In genomic region chr2:103795843-103796210, GRCm38 (mm10) we compare ENCODE assay signal across 8 mouse cellular contexts. TPM values are rescaled to one million over a fixed set of nuclear protein-coding genes. Genes with fewer than 3 reads are reported as not detected.
DNase-seq lines count a peak whose midpoint lies in the region; ATAC-seq and TF ChIP-seq lines count a peak whose summit lies in the region.

No protein-coding gene starts in this region.

- peak; percentile 92 for DNase-seq in CH12.LX (ENCODE audit: extremely low read depth)
- DNase-seq in c-Kit-positive CD71-negative TER-119-negative erythroid progenitor cells, embryonic 14.5 days (ENCODE audit: low read depth) = peak; percentile 67
- DNase-seq in kidney, postnatal 36 days = peak; percentile 86
- DNase-seq in neural tube, embryonic 11.5 days (ENCODE audit: low spot score) = peak; percentile 81
- DNase-seq in stomach, postnatal 0 days (ENCODE audit: low spot score) = peak; percentile 82

- no peak for TF ChIP-seq CTCF in CH12.LX (conservative IDR thresholded peaks at IDR 0.05 in 1 of 2, IDR thresholded peaks at IDR 0.05 in 1 of 2; ENCODE audit: low read depth in 2 of 2, low read length in 2 of 2)
- no peak for TF ChIP-seq CTCF in stomach, postnatal 0 days (IDR thresholded peaks at IDR 0.05; ENCODE audit: low read depth)

- H3K9me3 ChIP-seq in CH12.LX (replicated peaks; ENCODE audit: low read length) = no peaks in the 10 kb centered on the region
- H3K9me3 ChIP-seq in forebrain, embryonic 12.5 days = no peaks in the 10 kb centered on the region
- no peaks in the 10 kb centered on the region for H3K9me3 ChIP-seq in heart, embryonic 16.5 days (replicated peaks; ENCODE audit: control insufficient read depth, low read length)
- no peaks in the 10 kb centered on the region for H3K9me3 ChIP-seq in liver, embryonic 15.5 days (replicated peaks)
- H3K9me3 ChIP-seq in neural tube, embryonic 11.5 days (ENCODE audit: control insufficient read depth, low read length) = no peaks in the 10 kb centered on the region
- no peaks in the 10 kb centered on the region for H3K9me3 ChIP-seq in stomach, postnatal 0 days (ENCODE audit: control insufficient read depth, low read length)

- peak; percentile 83 for TF ChIP-seq POLR2A in CH12.LX (IDR thresholded peaks at IDR 0.05; ENCODE audit: low read depth, low read length)

- peak overlapping the region; percentile 14; the same call in 1 of the 2 replicates for H3K4me2 ChIP-seq in CH12.LX (ENCODE audit: insufficient read depth, low read depth, poor library complexity, severe bottlenecking)
- H3K4me2 ChIP-seq in forebrain, embryonic 12.5 days = peak overlapping the region; percentile 59
- H3K4me2 ChIP-seq in heart, embryonic 16.5 days (ENCODE audit: low read depth, low read length) = peak overlapping the region; percentile 72
- peak overlapping the region; percentile 84 for H3K4me2 ChIP-seq in liver, embryonic 15.5 days
- peak overlapping the region; percentile 34 for H3K4me2 ChIP-seq in neural tube, embryonic 11.5 days (ENCODE audit: low read depth)
- peak overlapping the region; percentile 76 for H3K4me2 ChIP-seq in stomach, postnatal 0 days (replicated peaks; ENCODE audit: low read depth)

- H3K4me1 ChIP-seq in CH12.LX (ENCODE audit: control insufficient read depth in 1 of 2, insufficient read depth in 2 of 2) = peaks cover 8 to 46% of the 10 kb centered on the region in 2 experiments
- peaks cover 27% of the 10 kb centered on the region for H3K4me1 ChIP-seq in forebrain, embryonic 12.5 days
- H3K4me1 ChIP-seq in heart, embryonic 16.5 days (ENCODE audit: control insufficient read depth, insufficient read depth, low read length) = peaks cover 21% of the 10 kb centered on the region
- peaks cover 28% of the 10 kb centered on the region for H3K4me1 ChIP-seq in liver, embryonic 15.5 days (replicated peaks)
- H3K4me1 ChIP-seq in neural tube, embryonic 11.5 days (ENCODE audit: control insufficient read depth, insufficient read depth, low read length) = peaks cover 3% of the 10 kb centered on the region; the same call in 1 of the 2 replicates
- H3K4me1 ChIP-seq in stomach, postnatal 0 days (replicated peaks; ENCODE audit: control insufficient read depth, insufficient read depth) = no peaks in the 10 kb centered on the region

- under 1% methylated on average over 11 of the region's 11 CpGs for WGBS in forebrain, embryonic 12.5 days
- 0% methylated on average over 11 of the region's 11 CpGs for WGBS in heart, embryonic 16.5 days
- 0% methylated on average over 11 of the region's 11 CpGs for WGBS in liver, embryonic 15.5 days (ENCODE audit: insufficient replicate concordance)
- 0% methylated on average over 11 of the region's 11 CpGs for WGBS in neural tube, embryonic 11.5 days
- WGBS in stomach, postnatal 0 days = 1% methylated on average over 11 of the region's 11 CpGs

- TF ChIP-seq EP300 in CH12.LX (IDR thresholded peaks at IDR 0.05; ENCODE audit: low read length) = no peak
- TF ChIP-seq EP300 in stomach, postnatal 0 days (optimal IDR thresholded peaks at IDR 0.05) = no peak

- H3K9ac ChIP-seq in CH12.LX (ENCODE audit: insufficient read depth, low read depth) = peak overlapping the region; percentile 99
- H3K9ac ChIP-seq in forebrain, embryonic 12.5 days = peak overlapping the region; percentile 98
- H3K9ac ChIP-seq in heart, embryonic 16.5 days (ENCODE audit: low read length) = peak overlapping the region; percentile 99
- H3K9ac ChIP-seq in liver, embryonic 15.5 days = peak overlapping the region; percentile 91
- H3K9ac ChIP-seq in neural tube, embryonic 11.5 days (ENCODE audit: low read length) = peak overlapping the region; percentile 100
- peak overlapping the region; percentile 94 for H3K9ac ChIP-seq in stomach, postnatal 0 days (ENCODE audit: low read length)

- peaks cover 12 to 35% of the 10 kb centered on the region in 2 experiments for H3K36me3 ChIP-seq in CH12.LX (replicated peaks in 1 of 2; ENCODE audit: control insufficient read depth in 1 of 2, insufficient read depth in 1 of 2, low read length in 1 of 2)
- H3K36me3 ChIP-seq in forebrain, embryonic 12.5 days (replicated peaks) = peaks cover 24% of the 10 kb centered on the region
- peaks cover 6% of the 10 kb centered on the region for H3K36me3 ChIP-seq in heart, embryonic 16.5 days (ENCODE audit: control insufficient read depth, insufficient read depth)
- peaks cover 27% of the 10 kb centered on the region for H3K36me3 ChIP-seq in liver, embryonic 15.5 days (replicated peaks)
- no peaks in the 10 kb centered on the region; the same call in 1 of the 2 replicates for H3K36me3 ChIP-seq in neural tube, embryonic 11.5 days (ENCODE audit: control insufficient read depth, insufficient read depth, low read length)
- no peaks in the 10 kb centered on the region; the same call in 1 of the 2 replicates for H3K36me3 ChIP-seq in stomach, postnatal 0 days (ENCODE audit: control insufficient read depth, insufficient read depth, low read length)

- no peaks in the 10 kb centered on the region for H3K27me3 ChIP-seq in CH12.LX (replicated peaks)
- H3K27me3 ChIP-seq in forebrain, embryonic 12.5 days = no peaks in the 10 kb centered on the region
- no peaks in the 10 kb centered on the region for H3K27me3 ChIP-seq in heart, embryonic 16.5 days (ENCODE audit: control insufficient read depth, insufficient read depth, low read length)
- H3K27me3 ChIP-seq in liver, embryonic 15.5 days = no peaks in the 10 kb centered on the region
- H3K27me3 ChIP-seq in neural tube, embryonic 11.5 days (ENCODE audit: control insufficient read depth, insufficient read depth, low read length) = no peaks in the 10 kb centered on the region
- H3K27me3 ChIP-seq in stomach, postnatal 0 days (ENCODE audit: control insufficient read depth, insufficient read depth, low read length) = no peaks in the 10 kb centered on the region

- in situ Hi-C loops in CH12.LX (cut with MboI; ENCODE audit: low pct_ligation_motif_present, low pct_unique_long_range_greater_than_20kb, low sequenced_read_pairs) = no loop called here

- peak overlapping the region; percentile 91 for H3K27ac ChIP-seq in CH12.LX (ENCODE audit: insufficient read depth, low read depth)
- H3K27ac ChIP-seq in forebrain, embryonic 12.5 days = peak overlapping the region; percentile 100
- H3K27ac ChIP-seq in heart, embryonic 16.5 days (ENCODE audit: low read length) = peak overlapping the region; percentile 100
- peak overlapping the region; percentile 99 for H3K27ac ChIP-seq in liver, embryonic 15.5 days (replicated peaks)
- H3K27ac ChIP-seq in neural tube, embryonic 11.5 days (ENCODE audit: low read depth, low read length) = peak overlapping the region; percentile 100
- peak overlapping the region; percentile 100 for H3K27ac ChIP-seq in stomach, postnatal 0 days (replicated peaks)

- H3K79me2 ChIP-seq in CH12.LX (replicated peaks; ENCODE audit: control insufficient read depth, extremely low read depth, insufficient read depth, poor library complexity, severe bottlenecking) = peaks cover 46% of the 10 kb centered on the region

- peak; percentile 77 for ATAC-seq in forebrain, embryonic 12.5 days (ENCODE audit: low FRiP score)
- peak; percentile 62 for ATAC-seq in heart, embryonic 16.5 days (replicated peaks; ENCODE audit: extremely low read depth, insufficient read depth, low FRiP score)
- ATAC-seq in liver, embryonic 15.5 days (ENCODE audit: insufficient read depth) = peak; percentile 44
- peak; percentile 70 for ATAC-seq in neural tube, embryonic 11.5 days (ENCODE audit: insufficient read depth, low FRiP score, low TSS enrichment)
- ATAC-seq in stomach, postnatal 0 days (ENCODE audit: low FRiP score, low TSS enrichment) = peak; percentile 69

- dilution Hi-C loops in CH12.LX (cut with MboI; ENCODE audit: extremely low pct_ligation_motif_present, extremely low pct_unique_long_range_greater_than_20kb, low sequenced_read_pairs) = no loop called here

- peak overlapping the region; percentile 76 to 84 (median 82) for H3K4me3 ChIP-seq in CH12.LX (replicated peaks in 1 of 3; ENCODE audit: low read depth in 2 of 3, low read length in 2 of 3, poor library complexity in 1 of 3)
- H3K4me3 ChIP-seq in forebrain, embryonic 12.5 days (replicated peaks) = peak overlapping the region; percentile 85
- peak overlapping the region; percentile 99 for H3K4me3 ChIP-seq in heart, embryonic 16.5 days (ENCODE audit: low read length)
- H3K4me3 ChIP-seq in liver, embryonic 15.5 days (replicated peaks) = peak overlapping the region; percentile 80
- peak overlapping the region; percentile 97 for H3K4me3 ChIP-seq in neural tube, embryonic 11.5 days (ENCODE audit: low read depth, low read length)
- peak overlapping the region; percentile 95 for H3K4me3 ChIP-seq in stomach, postnatal 0 days (ENCODE audit: low read depth, low read length)

- TF ChIP-seq RAD21 in CH12.LX (IDR thresholded peaks at IDR 0.05; ENCODE audit: low read depth, low read length) = no peak

TF ChIP-seq in CH12.LX, 34 proteins besides CTCF, POLR2A, EP300 and RAD21 (continues in another document):
- TF ChIP-seq GABPA (IDR thresholded peaks at IDR 0.05; ENCODE audit: insufficient replicate concordance, low read depth, low read length) (no peak), TCF12 (IDR thresholded peaks at IDR 0.05; ENCODE audit: low read depth, low read length) (peak; percentile 78), SIN3A (IDR thresholded peaks at IDR 0.05; ENCODE audit: low read length) (peak; percentile 88), MAZ (IDR thresholded peaks at IDR 0.05; ENCODE audit: low read depth, low read length) (no peak), NELFE (IDR thresholded peaks at IDR 0.05; ENCODE audit: low read depth, low read length) (peak; percentile 77)

RNA-seq across cellular contexts. Expression of gene Caprin1, which starts 1.6 kb away (rescaled TPM):
- total RNA-seq in CH12.LX (2012; rRNA removed) (217 and 260 TPM in 2 replicates), CH12.LX (2014; rRNA removed) (410 and 422 TPM in 2 replicates)
- polyA plus RNA-seq in CH12.LX (2012; ENCODE audit: insufficient read length, low read depth) = 514 and 537 TPM in 2 replicates
- 584 and 628 TPM in 2 replicates for polyA plus RNA-seq in forebrain, embryonic 12.5 days (2016; fragmentation: Nextera tagmentation; extraction: Ambion mirVana)
- polyA plus RNA-seq in heart, embryonic 16.5 days (2015; fragmentation: Nextera tagmentation; extraction: Ambion mirVana) = 202 and 209 TPM in 2 replicates
- polyA plus RNA-seq in liver, embryonic 15.5 days (2015; fragmentation: Nextera tagmentation; extraction: Ambion mirVana) = 110 and 112 TPM in 2 replicates
- polyA plus RNA-seq in neural tube, embryonic 11.5 days (2014; fragmentation: Nextera tagmentation; extraction: Ambion mirVana) = 624 and 649 TPM in 2 replicates
- 80.7 and 87.0 TPM in 2 replicates for polyA plus RNA-seq in stomach, postnatal 0 days (2015; fragmentation: Nextera tagmentation; extraction: Ambion mirVana)

RNA-seq across cellular contexts. Expression of gene Nat10, which starts 34.8 kb away (rescaled TPM):
- 36.0 and 47.8 TPM in 2 replicates for total RNA-seq in CH12.LX (2012; rRNA removed)
- total RNA-seq in CH12.LX (2014; rRNA removed) = 31.0 and 36.7 TPM in 2 replicates
- polyA plus RNA-seq in CH12.LX (2012; ENCODE audit: insufficient read length, low read depth) = 83.6 and 93.0 TPM in 2 replicates
- polyA plus RNA-seq in forebrain, embryonic 12.5 days (2016; fragmentation: Nextera tagmentation; extraction: Ambion mirVana) = 30.9 and 34.4 TPM in 2 replicates
- polyA plus RNA-seq in heart, embryonic 16.5 days (2015; fragmentation: Nextera tagmentation; extraction: Ambion mirVana) = 16.2 and 16.5 TPM in 2 replicates
- polyA plus RNA-seq in liver, embryonic 15.5 days (2015; fragmentation: Nextera tagmentation; extraction: Ambion mirVana) = 12.9 and 13.0 TPM in 2 replicates
- 25.6 and 26.7 TPM in 2 replicates for polyA plus RNA-seq in neural tube, embryonic 11.5 days (2014; fragmentation: Nextera tagmentation; extraction: Ambion mirVana)
- 8.8 and 8.9 TPM in 2 replicates for polyA plus RNA-seq in stomach, postnatal 0 days (2015; fragmentation: Nextera tagmentation; extraction: Ambion mirVana)

Comparison
In these comparisons a context has a peak if more than half of its experiments do, and no peak if none do; other contexts are left out.
1. Peak in every context shown above with its lines: DNase-seq, ATAC-seq, H3K4me3 ChIP-seq and H3K27ac ChIP-seq.
2. H3K4me2 ChIP-seq: peak in every context shown above with its lines; median percentile 84 in liver, embryonic 15.5 days; 76 in stomach, postnatal 0 days; 72 in heart, embryonic 16.5 days; 59 in forebrain, embryonic 12.5 days; 34 in neural tube, embryonic 11.5 days; 14 in CH12.LX.